Mouse (Mus musculus) spleen, adult 2 months (tissue): ENCODE data around the gene Wnt3. TPM values are rescaled to one million over a fixed set of nuclear protein-coding genes. Genes with fewer than 3 reads are reported as not detected.

Experiments used
- DNase-seq, 2 experiments: peaks; one replicate each; pipeline versions ENCODE4 v3.0.0 to v3.0.0-alpha.2; 2012 to 2021; ENCODE audit warnings: low spot score in 2 of 2, low read depth in 1 of 2
- H3K27ac ChIP-seq: fragments of 200-500 bp; 2 replicates; pipeline ENCODE4 v1.5.1; 2012; ENCODE audit warnings: low read length, inconsistent platforms; ENCODE audit not compliant: insufficient read depth
- H3K27me3 ChIP-seq: fragments of 200-500 bp; 2 replicates; pipeline ENCODE4 v1.6.1; 2012; ENCODE audit warnings: mild to moderate bottlenecking, moderate library complexity, low read length, inconsistent platforms; ENCODE audit not compliant: control insufficient read depth, insufficient read depth
- H3K36me3 ChIP-seq: fragments of 200-500 bp; 2 replicates; pipeline ENCODE4 v1.6.1; 2012; ENCODE audit warnings: mild to moderate bottlenecking, low read length, inconsistent platforms; ENCODE audit not compliant: control insufficient read depth, insufficient read depth
- H3K4me1 ChIP-seq: fragments of 200-500 bp; 2 replicates; pipeline ENCODE4 v1.6.1; 2011; ENCODE audit warnings: inconsistent platforms; ENCODE audit not compliant: control insufficient read depth, insufficient read depth, insufficient read length
- H3K4me3 ChIP-seq: fragments of 200-500 bp; 2 replicates; pipeline ENCODE4 v1.5.1; 2011; ENCODE audit warnings: mild to moderate bottlenecking, inconsistent platforms; ENCODE audit not compliant: insufficient read depth, insufficient read length; ENCODE audit errors: extremely low read depth
- CTCF ChIP-seq: fragments of 200-500 bp; IDR thresholded peaks from 2 replicates; pipeline ENCODE4 v1.5.1; 2011; ENCODE audit warnings: mild to moderate bottlenecking, inconsistent platforms; ENCODE audit not compliant: insufficient read depth, insufficient read length, insufficient replicate concordance; ENCODE audit errors: extremely low read depth
- POLR2A ChIP-seq: fragments of 200-500 bp; IDR thresholded peaks from 2 replicates; pipeline ENCODE4 v1.6.1; 2011; ENCODE audit warnings: low read depth, low read length, inconsistent platforms
- WGBS: fragments of 180-500 bp; shearing (Covaris S2); methylation state at CpG from one replicate; pipeline ENCODE4 v1.1.7; 2018; 5-methylcytosine and 5-hydroxymethylcytosine counted together
- polyA plus RNA-seq: library from polyadenylated mRNA; depleted of rRNA; stranded (reverse); fragments of >200 nt; gene quantifications from 2 replicates; pipeline ENCODE4 v1.2.3, GENCODE M21; 2012

Wnt3 gene
- polyA plus RNA-seq, 1 experiment: 0.08 TPM

- Histone ChIP-seq H3K27me3 (no peaks in the 10 kb centered on the region), H3K27ac (no peak overlapping the region), H3K36me3 (no peaks in the 10 kb centered on the region), H3K4me1 (no peaks in the 10 kb centered on the region), H3K4me3 (no peak overlapping the region)
- no peak for DNase-seq
- TF ChIP-seq CTCF (no peak), POLR2A (no peak)
- WGBS: 92% methylated on average over 2 of the region's 2 CpGs
These were observed 40.0 kb upstream of the Wnt3 start for GRCm38 (mm10) chr11:103733961-103734360.

GRCm38 (mm10) chr11:103734411-103735045 lies 39.4 kb upstream of the Wnt3 start:
- no peak for DNase-seq
- Histone ChIP-seq H3K27me3 (no peaks in the 10 kb centered on the region), H3K4me1 (no peaks in the 10 kb centered on the region), H3K27ac (no peak overlapping the region), H3K36me3 (no peaks in the 10 kb centered on the region), H3K4me3 (no peak overlapping the region)
- TF ChIP-seq POLR2A (no peak), CTCF (no peak)
- 83% methylated on average over 5 of the region's 5 CpGs for WGBS

- WGBS: 88% methylated on average over 19 of the region's 19 CpGs
These were observed 38.7 kb upstream of the Wnt3 start for GRCm38 (mm10) chr11:103735046-103735781.

GRCm38 (mm10) chr11:103749306-103750089 lies 24.5 kb upstream of the Wnt3 start, which contains the start of gene Wnt9b:
Wnt9b (minus strand) TSS chr11:103749821.
- Histone ChIP-seq H3K4me1 (no peaks in the 10 kb centered on the region; the same call in 1 of the 2 replicates), H3K4me3 (peak within 1 kb of the TSS; percentile 25; the same call in 1 of the 2 replicates), H3K27ac (no peak within 1 kb of the TSS), H3K27me3 (peaks cover 7% of the 10 kb centered on the region; the same call in 1 of the 2 replicates), H3K36me3 (no peaks in the 10 kb centered on the region)
- no peak for TF ChIP-seq POLR2A
- TF ChIP-seq CTCF: no peak
- no peak for DNase-seq
- 4% methylated on average over 68 of the region's 68 CpGs for WGBS

More at GRCm38 (mm10) chr11:103735046-103735781, 38.7 kb upstream of the Wnt3 start:
- DNase-seq: no peak
- Histone ChIP-seq H3K36me3 (no peaks in the 10 kb centered on the region), H3K4me1 (no peaks in the 10 kb centered on the region), H3K27ac (no peak overlapping the region), H3K4me3 (no peak overlapping the region), H3K27me3 (no peaks in the 10 kb centered on the region)
- no peak for TF ChIP-seq POLR2A
- TF ChIP-seq CTCF: no peak

GRCm38 (mm10) chr11:103750612-103751011 lies 23.3 kb upstream of the Wnt3 start:
- Histone ChIP-seq H3K4me1 (no peaks in the 10 kb centered on the region; the same call in 1 of the 2 replicates), H3K4me3 (no peak overlapping the region), H3K27ac (no peak overlapping the region), H3K36me3 (no peaks in the 10 kb centered on the region), H3K27me3 (peaks cover 7% of the 10 kb centered on the region; the same call in 1 of the 2 replicates)
- DNase-seq: no peak
- TF ChIP-seq POLR2A (no peak), CTCF (no peak)
- 28% methylated on average over 3 of the region's 3 CpGs for WGBS

GRCm38 (mm10) chr11:103758054-103758453 lies 15.9 kb upstream of the Wnt3 start:
- 52% methylated on average over 11 of the region's 11 CpGs for WGBS
- Histone ChIP-seq H3K27ac (no peak overlapping the region), H3K27me3 (no peaks in the 10 kb centered on the region), H3K36me3 (no peaks in the 10 kb centered on the region), H3K4me1 (no peaks in the 10 kb centered on the region), H3K4me3 (no peak overlapping the region)
- no peak for TF ChIP-seq POLR2A
- TF ChIP-seq CTCF: no peak
- no peak for DNase-seq
